Mouse (Mus musculus): ENCODE measurements around the gene Car5a.

The Car5a gene

DNA sequence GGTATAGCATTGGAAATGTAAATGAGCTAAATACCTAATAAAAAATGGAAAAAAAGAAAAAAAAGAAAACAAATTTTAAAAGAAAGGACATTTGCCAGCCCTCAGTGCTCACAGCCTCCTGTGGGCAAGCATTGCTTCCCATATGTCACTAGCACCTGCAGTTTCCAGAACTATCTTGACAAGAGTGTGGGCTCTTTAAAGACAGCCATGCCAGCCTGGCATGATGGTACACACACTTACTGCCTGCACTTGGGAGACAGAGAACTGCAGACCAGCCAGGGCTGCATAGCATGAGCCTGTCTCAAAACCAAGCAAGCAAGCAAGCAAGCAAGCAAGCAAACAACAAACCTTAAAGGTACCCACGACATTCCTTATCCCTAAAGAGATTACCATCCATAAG, 39.3 kb downstream of the Car5a start:
- no peak for DNase-seq

- no peak for DNase-seq
Measured at GRCm38 (mm10) chr8:121904999-121905398, 39.7 kb downstream of the Car5a start.

DNA sequence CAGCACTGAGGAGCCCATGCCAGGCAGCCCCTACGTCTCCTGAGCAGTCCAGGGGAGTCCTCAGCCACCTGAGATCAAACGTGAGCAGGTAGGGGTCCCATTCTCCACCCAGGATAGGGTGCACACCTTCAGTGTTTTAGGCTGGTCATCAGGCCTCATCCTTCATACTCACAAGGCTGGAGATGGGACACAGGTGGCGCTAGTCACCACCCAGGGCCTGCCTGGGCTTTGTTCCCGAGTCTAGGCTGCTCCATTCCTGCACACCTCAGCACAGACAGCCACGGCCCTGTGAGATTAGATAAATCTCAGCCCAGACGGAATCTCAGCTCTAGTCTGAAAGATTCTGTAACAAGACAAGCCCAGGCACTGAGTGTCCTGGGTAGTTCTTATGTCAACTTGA, 40.7 kb downstream of the Car5a start:
- no peak for DNase-seq

DNA sequence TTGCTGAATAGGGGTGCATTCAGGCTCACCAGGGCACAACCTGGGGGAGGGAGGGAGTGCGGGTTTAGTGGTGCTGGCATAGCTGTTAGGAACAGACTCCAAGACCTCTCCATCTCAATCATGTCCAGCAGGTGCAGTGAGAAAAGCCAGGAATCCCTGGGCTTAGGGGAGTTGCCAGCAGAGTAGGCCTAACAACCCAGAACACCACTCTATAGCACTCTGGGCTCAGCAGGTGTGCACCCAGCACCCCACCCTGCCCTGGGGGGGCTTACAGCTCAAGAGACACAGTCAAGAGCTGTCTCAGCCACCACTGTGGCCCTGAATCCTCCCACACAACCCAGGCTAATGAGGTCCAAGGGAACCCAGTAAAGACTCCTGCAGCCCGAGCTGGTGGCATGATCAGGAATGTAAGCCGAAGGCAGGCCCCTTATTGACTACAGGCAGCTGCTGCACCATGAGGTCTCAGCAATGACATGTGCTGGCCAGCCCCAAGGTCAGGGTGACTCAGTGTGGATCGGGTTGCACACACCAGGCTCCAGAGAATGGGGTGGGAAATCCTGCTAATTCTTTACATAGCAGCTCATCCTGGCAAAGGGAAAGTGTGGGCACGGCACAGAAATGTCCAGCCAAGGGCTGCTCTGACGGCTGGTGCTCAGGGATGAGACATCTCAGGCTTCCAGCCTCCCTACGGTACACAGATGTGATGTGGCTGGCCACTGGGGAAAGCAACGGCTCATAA, 43.0 kb downstream of the Car5a start:
- no peak for DNase-seq

DNA sequence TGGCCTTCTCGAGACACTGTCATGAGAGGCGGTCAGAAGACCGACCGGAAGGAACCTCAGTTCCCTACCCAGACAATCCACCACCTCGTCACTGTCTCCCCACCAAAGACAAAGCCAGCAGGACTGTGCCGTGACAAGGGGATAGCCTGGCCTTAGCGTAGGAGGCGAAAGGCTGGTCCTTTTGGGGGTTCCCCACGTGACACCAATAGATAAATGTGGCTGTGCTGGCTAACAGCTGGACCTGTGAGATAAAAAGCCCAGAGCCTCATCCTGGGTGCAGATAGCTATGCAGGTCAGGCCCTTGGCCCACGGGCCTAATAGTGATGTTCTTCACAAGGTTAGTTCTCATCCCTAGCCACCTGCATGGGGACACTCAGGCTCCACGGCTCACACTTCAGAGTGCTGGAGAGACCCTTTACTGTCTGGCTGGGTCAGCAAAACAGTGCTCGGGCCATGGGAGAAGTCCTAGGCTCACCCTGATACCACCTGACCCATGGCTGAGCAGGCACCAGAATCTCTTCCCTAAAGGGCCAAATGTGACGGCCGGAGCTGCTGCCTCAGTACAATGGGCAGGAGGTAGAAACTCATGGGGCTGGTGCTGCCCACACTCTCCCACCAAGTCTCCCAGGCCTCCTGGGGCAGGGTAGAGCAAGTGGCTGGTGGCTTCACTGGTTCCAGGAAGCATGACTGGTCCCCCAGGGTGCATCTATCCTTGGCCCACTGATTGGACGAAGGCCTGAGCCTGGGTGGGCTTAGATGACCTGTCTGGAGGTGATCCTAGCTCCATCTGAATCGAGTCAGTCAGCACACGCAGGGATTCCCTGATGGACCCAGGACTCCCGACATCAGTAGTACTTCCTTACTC, 45.3 kb downstream of the Car5a start:
- no peak for DNase-seq

- peak; percentile 77 for DNase-seq
Measured at GRCm38 (mm10) chr8:121898401-121898931, 46.2 kb downstream of the Car5a start.

GRCm38 (mm10) chr8:121897871-121898381, 46.8 kb downstream of the Car5a start:
- DNase-seq: peak; percentile 67

- DNase-seq: no peak
Measured at GRCm38 (mm10) chr8:121897205-121897604, 47.5 kb downstream of the Car5a start.

GRCm38 (mm10) chr8:121896476-121897145, 48.1 kb downstream of the Car5a start:
- no peak for DNase-seq

DNA sequence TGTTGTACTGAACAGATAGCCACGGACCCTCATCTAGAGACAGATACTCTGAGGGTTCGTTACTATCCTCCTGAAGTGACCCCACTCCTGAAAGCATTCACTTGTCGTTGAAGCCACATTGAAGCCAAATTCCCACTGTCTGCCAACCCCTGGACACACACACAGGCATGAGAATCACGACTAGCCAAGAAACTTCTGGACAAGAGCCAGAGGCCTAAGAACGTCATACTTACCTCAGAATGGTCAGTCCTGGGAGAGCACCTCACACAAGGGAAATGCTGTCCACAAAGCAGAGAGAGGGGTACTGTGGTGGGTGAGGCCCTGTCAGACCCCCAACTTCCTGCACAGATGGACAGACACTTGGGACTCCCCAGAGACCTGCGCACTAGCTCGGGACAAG, 48.8 kb downstream of the Car5a start:
- DNase-seq: no peak

- DNase-seq: no peak
Measured at GRCm38 (mm10) chr8:121892875-121893274, 51.8 kb downstream of the Car5a start.

- DNase-seq: no peak
Measured at GRCm38 (mm10) chr8:121889810-121890785, 54.6 kb downstream of the Car5a start.

DNA sequence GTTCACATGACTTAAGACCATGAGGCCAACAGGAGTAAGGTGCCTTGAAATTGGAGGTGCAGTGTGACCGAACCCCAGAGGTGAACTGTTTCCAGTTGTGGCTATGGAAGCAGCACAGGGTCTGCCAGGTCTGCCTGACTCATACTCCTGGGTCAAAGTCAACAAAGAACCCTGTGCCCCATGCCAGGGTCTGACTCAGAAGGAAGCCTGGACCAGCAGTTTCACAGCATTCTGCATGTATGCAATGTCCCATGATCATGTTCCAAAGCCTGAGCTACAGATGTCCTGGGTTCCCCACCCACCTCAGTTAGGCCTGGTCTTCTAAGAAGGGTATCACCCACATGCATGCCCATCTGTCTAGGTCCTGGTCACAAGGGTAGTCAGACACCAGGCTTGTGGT, 55.4 kb downstream of the Car5a start:
- DNase-seq: no peak

GRCm38 (mm10) chr8:121887547-121887946, 57.2 kb downstream of the Car5a start:
- no peak for DNase-seq

DNA sequence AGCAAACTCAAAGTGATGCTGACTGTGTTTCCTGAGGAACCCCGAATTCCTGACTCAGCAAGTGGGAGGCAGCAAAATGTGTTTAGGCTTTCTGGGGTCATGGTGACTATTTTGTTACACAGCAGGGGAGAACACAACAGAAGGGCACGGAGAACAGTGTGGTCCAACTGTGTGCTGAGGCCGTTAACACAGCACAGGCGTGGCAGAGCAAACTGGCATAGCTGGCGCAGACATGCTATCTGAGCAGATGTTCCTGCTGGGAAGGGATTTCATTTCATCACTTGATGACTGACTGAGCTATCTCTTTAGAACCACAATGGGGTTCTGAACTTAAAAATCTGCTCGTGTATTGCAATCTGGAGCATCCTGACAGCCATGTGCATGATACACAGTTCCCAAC, 59.3 kb downstream of the Car5a start:
- no peak for DNase-seq

DNA sequence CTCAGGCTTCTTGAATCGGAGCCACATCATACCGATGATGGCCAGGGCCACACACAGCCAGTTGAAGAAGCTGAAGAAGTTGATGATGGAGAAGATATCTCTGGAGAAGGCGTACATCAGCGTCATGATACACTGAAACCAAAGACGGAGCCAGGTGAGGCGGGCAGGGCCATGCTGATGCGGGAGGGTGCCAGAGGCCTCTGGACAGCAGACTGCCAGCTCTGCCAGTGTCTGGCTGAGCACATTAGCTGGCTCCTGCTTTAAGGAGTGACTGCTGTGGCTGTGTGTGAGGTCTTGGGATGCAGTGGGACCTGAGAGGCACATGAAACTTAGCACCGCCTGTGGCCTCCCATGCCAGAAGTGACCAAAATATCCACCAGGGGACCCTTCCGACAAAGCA, 59.7 kb downstream of the Car5a start:
- DNase-seq: no peak

GRCm38 (mm10) chr8:121884181-121884580, 60.5 kb downstream of the Car5a start:
- DNase-seq: no peak

- DNase-seq: no peak
Measured at GRCm38 (mm10) chr8:121881921-121882320, 62.8 kb downstream of the Car5a start.

GRCm38 (mm10) chr8:121880818-121881217, 63.9 kb downstream of the Car5a start:
- DNase-seq: no peak

GRCm38 (mm10) chr8:121879712-121880111, 65.0 kb downstream of the Car5a start:
- no peak for DNase-seq

DNA sequence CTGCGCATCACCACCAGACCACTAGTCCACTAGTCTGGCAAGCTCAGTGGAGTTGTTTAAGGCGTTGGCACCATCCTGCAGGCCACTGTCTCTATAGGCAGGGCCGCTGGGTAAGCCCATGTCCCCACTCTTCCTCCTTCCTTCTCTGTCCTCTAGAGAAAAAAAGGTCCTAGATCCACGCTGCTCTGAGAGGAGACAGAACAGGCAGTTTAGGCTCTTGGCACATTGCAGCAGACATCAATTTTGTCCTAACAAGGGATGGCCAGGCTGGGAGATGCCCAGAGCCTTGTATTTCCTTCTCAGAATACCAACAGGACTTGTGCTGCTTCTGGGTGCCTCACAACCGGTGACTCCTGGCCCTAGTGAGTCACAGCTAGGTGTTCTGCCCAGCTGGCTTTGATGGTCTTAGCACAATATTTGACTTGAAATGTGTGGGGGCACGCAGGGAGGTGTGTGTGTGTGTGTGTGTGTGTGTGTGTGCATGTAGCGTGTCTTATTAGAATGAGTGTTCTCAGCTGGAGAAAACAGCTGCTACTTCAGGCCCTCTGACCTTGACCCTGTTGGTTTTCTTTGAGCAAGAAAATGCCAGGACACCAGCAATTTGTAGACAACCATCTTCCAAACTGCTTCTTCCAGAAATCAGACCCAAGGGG, 66.8 kb downstream of the Car5a start:
- DNase-seq: no peak
